Mouse (Mus musculus) erythroblast, embryonic 14.5 days (primary cell): ENCODE results near the gene Nectin1. TPM values are rescaled to one million over a fixed set of nuclear protein-coding genes. Genes with fewer than 3 reads are reported as not detected.

Experiments
- H3K27me3 ChIP-seq: 2 replicates; pipeline ENCODE4 v1.6.1; 2012; ENCODE audit warnings: inconsistent platforms; ENCODE audit not compliant: control insufficient read depth
- H3K36me3 ChIP-seq: 2 replicates; pipeline ENCODE4 v1.6.1; 2012; ENCODE audit warnings: mild to moderate bottlenecking, inconsistent platforms; ENCODE audit not compliant: control insufficient read depth
- H3K4me1 ChIP-seq: 2 replicates; pipeline ENCODE4 v1.6.1; 2012; ENCODE audit warnings: inconsistent platforms; ENCODE audit not compliant: control insufficient read depth
- H3K4me3 ChIP-seq: replicated peaks from 2 replicates; pipeline ENCODE3; 2012; ENCODE audit warnings: moderate library complexity, mild to moderate bottlenecking, inconsistent platforms
- H3K9me3 ChIP-seq: 2 replicates; pipeline ENCODE4 v1.6.1; 2012; ENCODE audit warnings: low read length, inconsistent platforms, mixed read lengths; ENCODE audit not compliant: control insufficient read depth
- GATA1 ChIP-seq: IDR thresholded peaks from 2 replicates; pipeline ENCODE4 v1.6.1; 2012; ENCODE audit warnings: low read length, inconsistent platforms, mixed read lengths
- TAL1 ChIP-seq: IDR thresholded peaks from 3 replicates; pipeline ENCODE4 v1.6.1; 2012; ENCODE audit warnings: low read length, inconsistent platforms, mixed read lengths
- polyA plus RNA-seq: library from polyadenylated mRNA; stranded (reverse); fragments of >175 nt; gene quantifications from 2 replicates; pipeline ENCODE4 v1.2.3, GENCODE M21; 2012

Nectin1 gene
- polyA plus RNA-seq, 1 experiment = 0.24 TPM

GRCm38 (mm10) chr9:43719407-43719839, 24.4 kb upstream of the Nectin1 start:
- no peak for TF ChIP-seq GATA1
- no peak for TF ChIP-seq TAL1
- H3K4me3 ChIP-seq = no peak overlapping the region
- H3K4me1 ChIP-seq = no peaks in the 10 kb centered on the region
- no peaks in the 10 kb centered on the region for H3K9me3 ChIP-seq
- no peaks in the 10 kb centered on the region for H3K27me3 ChIP-seq
- H3K36me3 ChIP-seq = no peaks in the 10 kb centered on the region

- Histone ChIP-seq H3K4me3 (no peak overlapping the region), H3K27me3 (no peaks in the 10 kb centered on the region), H3K4me1 (no peaks in the 10 kb centered on the region), H3K9me3 (no peaks in the 10 kb centered on the region), H3K36me3 (no peaks in the 10 kb centered on the region)
- TF ChIP-seq TAL1 (no peak), GATA1 (no peak)
Measured at GRCm38 (mm10) chr9:43720046-43720445, 23.7 kb upstream of the Nectin1 start.

- Histone ChIP-seq H3K27me3 (no peaks in the 10 kb centered on the region), H3K36me3 (no peaks in the 10 kb centered on the region), H3K4me3 (no peak overlapping the region), H3K9me3 (no peaks in the 10 kb centered on the region), H3K4me1 (no peaks in the 10 kb centered on the region)
- TF ChIP-seq GATA1 (no peak), TAL1 (no peak)
Measured at GRCm38 (mm10) chr9:43724093-43724492, 19.7 kb upstream of the Nectin1 start.

DNA sequence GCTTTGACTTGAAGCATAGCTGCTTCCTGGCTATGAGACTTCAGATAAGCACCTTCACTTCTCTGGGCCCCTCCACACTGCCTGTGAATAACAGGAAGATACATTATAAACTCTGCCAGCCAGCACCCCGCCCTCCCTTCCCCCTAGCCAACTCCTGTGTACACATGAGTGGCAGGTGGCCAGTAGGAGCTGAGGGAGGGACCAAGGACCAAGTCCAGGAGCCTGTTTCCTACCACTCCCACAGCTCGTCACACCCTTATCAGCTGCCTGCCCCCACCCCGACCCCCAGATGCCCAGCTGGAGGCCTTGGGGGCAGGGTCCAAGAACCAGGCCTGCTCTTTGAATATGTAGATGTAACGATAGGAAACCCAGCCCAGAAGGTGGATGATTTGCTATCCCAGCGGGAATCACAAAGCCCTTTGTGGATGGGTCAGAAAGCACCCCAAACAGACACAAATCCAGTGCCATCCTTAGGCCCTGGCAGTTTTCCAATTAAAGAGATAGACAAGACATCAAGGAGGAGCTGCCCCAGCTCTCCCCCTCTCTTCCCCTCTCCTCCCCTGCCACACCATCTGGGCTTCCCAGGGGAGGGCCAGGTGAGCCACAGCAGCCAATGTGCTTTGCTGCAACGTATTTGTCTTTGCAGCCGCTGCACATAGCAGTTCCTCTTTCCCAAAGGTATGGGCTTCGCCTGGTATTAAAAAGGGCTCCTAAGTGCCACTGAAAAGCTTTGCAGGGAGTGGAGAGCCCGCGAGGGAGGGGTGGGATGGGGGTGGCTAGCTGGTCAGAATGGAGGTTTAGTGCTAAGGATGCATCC, 14.1 kb upstream of the Nectin1 start:
- Histone ChIP-seq H3K4me1 (no peaks in the 10 kb centered on the region), H3K9me3 (no peaks in the 10 kb centered on the region), H3K36me3 (no peaks in the 10 kb centered on the region), H3K4me3 (no peak overlapping the region), H3K27me3 (no peaks in the 10 kb centered on the region)
- TF ChIP-seq GATA1 (no peak), TAL1 (no peak)

- no peak for TF ChIP-seq GATA1
- Histone ChIP-seq H3K9me3 (no peaks in the 10 kb centered on the region), H3K4me3 (no peak overlapping the region), H3K36me3 (no peaks in the 10 kb centered on the region), H3K4me1 (no peaks in the 10 kb centered on the region), H3K27me3 (no peaks in the 10 kb centered on the region)
Measured at GRCm38 (mm10) chr9:43730284-43731027, 13.3 kb upstream of the Nectin1 start.

DNA sequence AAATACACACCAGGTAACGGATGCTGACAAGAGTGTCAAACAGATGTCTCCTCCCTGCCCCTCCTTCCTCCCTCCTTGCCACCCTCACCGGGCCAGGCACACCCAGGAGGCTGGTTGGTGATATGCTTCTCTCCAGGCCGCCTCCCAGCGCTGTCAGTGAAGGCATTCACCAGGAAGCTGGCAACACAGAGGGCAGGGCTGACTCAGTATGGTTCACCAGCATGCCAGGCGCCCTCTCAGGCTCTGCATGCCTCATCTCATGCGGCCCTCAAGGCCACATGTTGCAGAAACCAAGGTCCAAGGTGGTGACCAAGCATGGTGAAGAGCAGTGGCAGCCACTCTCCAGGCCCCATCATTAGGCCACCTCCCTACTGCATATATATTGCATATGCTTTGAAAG, 11.9 kb upstream of the Nectin1 start:
- Histone ChIP-seq H3K27me3 (no peaks in the 10 kb centered on the region), H3K4me3 (no peak overlapping the region), H3K36me3 (no peaks in the 10 kb centered on the region), H3K9me3 (no peaks in the 10 kb centered on the region), H3K4me1 (no peaks in the 10 kb centered on the region)
- no peak for TF ChIP-seq GATA1
- TF ChIP-seq TAL1 = no peak

GRCm38 (mm10) chr9:43732671-43733070, 11.1 kb upstream of the Nectin1 start:
- no peaks in the 10 kb centered on the region for H3K27me3 ChIP-seq
- H3K4me1 ChIP-seq = no peaks in the 10 kb centered on the region
- no peak overlapping the region for H3K4me3 ChIP-seq
- no peak for TF ChIP-seq GATA1
- no peak for TF ChIP-seq TAL1
- H3K9me3 ChIP-seq = no peaks in the 10 kb centered on the region
- H3K36me3 ChIP-seq = no peaks in the 10 kb centered on the region

DNA sequence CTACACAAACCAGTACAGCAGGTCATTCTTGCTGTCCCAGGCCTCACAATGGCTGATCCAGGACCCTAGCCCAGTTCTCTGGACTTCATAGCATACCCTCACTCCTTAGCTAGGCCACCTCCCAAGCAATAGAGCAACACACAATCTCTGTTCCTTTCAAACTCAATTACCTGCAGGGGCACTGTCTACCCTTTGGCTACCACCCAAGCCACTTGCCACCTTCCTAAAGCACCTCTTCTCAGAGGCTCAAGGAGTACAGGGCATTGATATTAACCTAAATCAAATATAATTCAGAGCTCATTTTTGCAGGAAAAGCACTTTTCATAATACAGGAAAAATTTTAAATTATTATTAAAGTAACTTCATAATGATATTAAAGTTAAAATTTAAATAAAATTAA, 8.8 kb upstream of the Nectin1 start:
- Histone ChIP-seq H3K9me3 (no peaks in the 10 kb centered on the region), H3K36me3 (no peaks in the 10 kb centered on the region), H3K27me3 (no peaks in the 10 kb centered on the region), H3K4me1 (no peaks in the 10 kb centered on the region), H3K4me3 (no peak overlapping the region)
- TF ChIP-seq TAL1 (no peak), GATA1 (no peak)

- Histone ChIP-seq H3K36me3 (no peaks in the 10 kb centered on the region), H3K27me3 (no peaks in the 10 kb centered on the region), H3K9me3 (no peaks in the 10 kb centered on the region), H3K4me1 (no peaks in the 10 kb centered on the region), H3K4me3 (no peak overlapping the region)
- TF ChIP-seq TAL1 (no peak), GATA1 (no peak)
Measured at GRCm38 (mm10) chr9:43736046-43736730, 7.6 kb upstream of the Nectin1 start.
